Mouse (Mus musculus) E14TG2a.4 (cell line): Measurements from ENCODE around the gene Fam189a1.

Source experiments
- CTCF ChIP-seq: conservative IDR thresholded peaks from 2 replicates; pipeline ENCODE4 v1.5.1; 2014; ENCODE audit warnings: low read length
- NANOG ChIP-seq: IDR thresholded peaks from 2 replicates; pipeline ENCODE4 v1.6.1; 2014; ENCODE audit warnings: borderline replicate concordance, low read length, mixed read lengths
- POU5F1 ChIP-seq: IDR thresholded peaks from 2 replicates; pipeline ENCODE4 v1.6.1; 2014; ENCODE audit warnings: low read length, borderline replicate concordance

DNA sequence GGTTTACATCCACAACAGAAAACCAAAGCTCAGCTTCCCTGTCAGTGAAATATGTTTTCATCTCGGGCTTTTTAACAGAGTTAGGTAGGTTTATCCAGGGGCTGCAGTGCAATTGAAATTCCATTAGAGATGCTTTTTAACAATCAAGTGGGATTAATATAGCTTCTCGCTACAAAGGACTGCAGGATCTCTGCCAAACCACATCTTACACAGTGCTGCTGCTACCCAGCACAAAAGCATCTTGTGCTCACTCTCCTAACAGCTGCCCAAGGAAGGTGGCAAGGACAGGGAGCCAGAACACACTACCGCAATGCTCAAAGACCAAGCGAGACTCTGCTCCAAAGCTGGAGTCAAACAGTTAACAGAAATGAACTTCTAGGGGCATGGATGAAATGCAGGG, 219.4 kb downstream of the Fam189a1 start:
- no peak for TF ChIP-seq CTCF
- no peak for TF ChIP-seq NANOG
- no peak for TF ChIP-seq POU5F1
